Mouse (Mus musculus): ENCODE data around the gene Marf1. TPM values are rescaled to one million over a fixed set of nuclear protein-coding genes. Genes with fewer than 3 reads are reported as not detected.

The Marf1 gene
- polyA plus RNA-seq, 1 experiment from 2014 or later = 15.0 TPM

DNA sequence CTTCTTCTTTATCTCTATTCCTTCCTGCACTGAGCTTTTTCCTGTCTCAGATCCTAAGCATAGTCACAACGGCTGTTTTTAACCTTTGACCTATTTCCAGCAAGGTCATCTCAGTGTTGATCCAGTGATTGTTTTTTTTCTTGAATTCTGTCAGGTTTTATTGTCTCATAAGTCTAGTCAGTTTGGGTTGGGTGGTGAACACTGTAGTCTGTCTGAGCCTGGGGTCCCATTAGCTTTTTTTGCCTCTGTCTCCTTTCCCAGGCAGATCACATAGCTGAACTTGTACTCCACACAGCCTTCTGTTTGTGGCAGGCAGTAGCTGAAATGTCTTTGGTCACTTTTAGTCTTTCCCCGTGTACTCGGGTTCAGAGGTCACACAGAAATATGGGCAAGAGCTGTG is 14.9 kb upstream of the Marf1 start:
- H3K4me2 ChIP-seq = no peak overlapping the region
- peaks cover 51% of the 10 kb centered on the region for H3K36me3 ChIP-seq (ENCODE audit: control insufficient read depth, insufficient read depth, low read length)
- H3K27me3 ChIP-seq (ENCODE audit: control insufficient read depth, insufficient read depth, low read length) = no peaks in the 10 kb centered on the region
- H3K4me3 ChIP-seq (ENCODE audit: low read depth, low read length) = no peak overlapping the region
- no peak for ATAC-seq (replicated peaks; ENCODE audit: insufficient number of reproducible peaks, low FRiP score, low TSS enrichment)
- 44% methylated on average over 3 of the region's 3 CpGs for WGBS (ENCODE audit: insufficient replicate concordance)
- no peak overlapping the region for H3K9ac ChIP-seq (ENCODE audit: low read depth, low read length)
- H3K4me1 ChIP-seq (ENCODE audit: control insufficient read depth, insufficient read depth, low read length) = no peaks in the 10 kb centered on the region
- no peaks in the 10 kb centered on the region for H3K9me3 ChIP-seq (replicated peaks; ENCODE audit: control insufficient read depth, low read length)
- H3K27ac ChIP-seq (ENCODE audit: low read depth, low read length) = 0 out of 2 replicates have a peak overlapping the region, but pooled peaks have one; percentile 10

DNA sequence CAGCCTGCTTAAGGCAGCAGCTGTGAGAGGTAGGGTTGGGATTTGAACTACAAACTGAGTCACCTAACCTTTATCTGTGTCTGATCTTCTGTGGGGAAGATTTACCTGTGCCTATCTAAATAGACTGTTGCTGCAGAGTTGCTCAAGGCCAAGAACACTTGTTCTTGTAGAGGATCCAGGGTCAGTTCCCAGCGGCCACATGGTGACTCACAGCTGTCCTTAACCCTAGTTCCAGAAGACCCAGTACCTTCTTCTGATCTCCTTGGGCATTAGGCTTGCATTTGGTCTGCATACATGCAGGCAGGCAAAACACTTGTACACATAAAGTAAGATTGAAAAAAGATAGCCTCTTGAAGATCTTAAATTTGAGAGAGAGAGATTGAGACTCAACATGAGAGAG is 6.6 kb upstream of the Marf1 start:
- H3K36me3 ChIP-seq (ENCODE audit: control insufficient read depth, insufficient read depth, low read length) = peaks cover 42% of the 10 kb centered on the region
- ATAC-seq (replicated peaks; ENCODE audit: insufficient number of reproducible peaks, low FRiP score, low TSS enrichment) = no peak
- 92% methylated on average over 1 of the region's 1 CpGs for WGBS (ENCODE audit: insufficient replicate concordance)
- no peaks in the 10 kb centered on the region for H3K9me3 ChIP-seq (replicated peaks; ENCODE audit: control insufficient read depth, low read length)
- H3K27me3 ChIP-seq (ENCODE audit: control insufficient read depth, insufficient read depth, low read length) = no peaks in the 10 kb centered on the region
- H3K9ac ChIP-seq (ENCODE audit: low read depth, low read length) = no peak overlapping the region
- H3K4me3 ChIP-seq (ENCODE audit: low read depth, low read length) = no peak overlapping the region
- no peak overlapping the region for H3K27ac ChIP-seq (ENCODE audit: low read depth, low read length)
- H3K4me1 ChIP-seq (ENCODE audit: control insufficient read depth, insufficient read depth, low read length) = peaks cover 5% of the 10 kb centered on the region; the same call in 1 of the 2 replicates
- no peak overlapping the region for H3K4me2 ChIP-seq

DNA sequence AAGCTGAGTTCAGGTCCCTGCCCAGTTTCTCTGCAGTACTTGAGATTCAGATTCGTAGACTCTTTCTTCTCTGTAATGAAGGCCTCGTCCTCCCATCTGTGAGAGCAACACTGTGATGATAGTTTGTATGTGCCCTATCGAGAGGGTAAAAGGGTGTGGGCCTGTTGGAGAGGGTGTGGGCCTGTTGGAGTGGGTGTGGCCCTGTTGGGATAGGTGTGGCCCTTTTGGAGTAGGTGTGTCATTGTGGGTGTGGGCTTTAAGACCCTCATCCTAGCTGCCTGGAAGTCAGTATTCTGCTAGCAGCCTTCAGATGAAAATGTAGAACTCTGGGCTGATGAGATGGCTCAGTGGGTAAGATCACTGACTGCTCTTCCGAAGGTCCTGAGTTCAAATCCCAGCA is 3.3 kb upstream of the Marf1 start:
- Histone ChIP-seq H3K36me3 (ENCODE audit: control insufficient read depth, insufficient read depth, low read length) (peaks cover 17% of the 10 kb centered on the region), H3K27me3 (ENCODE audit: control insufficient read depth, insufficient read depth, low read length) (no peaks in the 10 kb centered on the region), H3K4me3 (ENCODE audit: low read depth, low read length) (no peak overlapping the region), H3K9ac (ENCODE audit: low read depth, low read length) (no peak overlapping the region), H3K4me2 (no peak overlapping the region), H3K4me1 (ENCODE audit: control insufficient read depth, insufficient read depth, low read length) (peaks cover 11% of the 10 kb centered on the region), H3K9me3 (replicated peaks; ENCODE audit: control insufficient read depth, low read length) (no peaks in the 10 kb centered on the region), H3K27ac (ENCODE audit: low read depth, low read length) (no peak overlapping the region)
- no peak for ATAC-seq (replicated peaks; ENCODE audit: insufficient number of reproducible peaks, low FRiP score, low TSS enrichment)
- WGBS (ENCODE audit: insufficient replicate concordance) = 77% methylated on average over 4 of the region's 4 CpGs

DNA sequence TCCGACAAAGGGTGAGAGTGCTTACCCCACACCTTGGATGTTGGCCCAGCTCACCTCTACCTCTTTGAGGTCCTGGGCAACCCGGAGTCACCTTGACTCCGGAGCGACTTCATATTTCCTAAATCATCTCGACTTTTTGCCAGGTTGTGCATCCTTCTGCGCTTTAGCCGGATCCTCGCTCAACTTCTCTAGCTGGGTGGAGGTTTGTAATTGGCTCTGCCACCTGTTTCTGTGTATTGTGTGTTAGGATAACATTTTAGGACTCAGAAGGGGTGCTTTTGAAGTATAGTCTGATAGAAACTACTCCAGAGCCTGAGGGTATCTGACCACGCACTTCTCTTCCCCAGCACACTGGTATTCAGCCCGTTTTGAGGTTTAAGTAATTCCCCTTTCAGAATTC is 580 bp upstream of the Marf1 start:
- peaks cover 11% of the 10 kb centered on the region for H3K4me1 ChIP-seq (ENCODE audit: control insufficient read depth, insufficient read depth, low read length)
- H3K9ac ChIP-seq (ENCODE audit: low read depth, low read length) = peak overlapping the region; percentile 84
- WGBS (ENCODE audit: insufficient replicate concordance) = 4% methylated on average over 10 of the region's 10 CpGs
- H3K4me3 ChIP-seq (ENCODE audit: low read depth, low read length) = peak overlapping the region; percentile 69
- H3K9me3 ChIP-seq (replicated peaks; ENCODE audit: control insufficient read depth, low read length) = no peaks in the 10 kb centered on the region
- no peak for ATAC-seq (replicated peaks; ENCODE audit: insufficient number of reproducible peaks, low FRiP score, low TSS enrichment)
- H3K4me2 ChIP-seq = peak overlapping the region; percentile 74
- H3K36me3 ChIP-seq (ENCODE audit: control insufficient read depth, insufficient read depth, low read length) = no peaks in the 10 kb centered on the region
- H3K27ac ChIP-seq (ENCODE audit: low read depth, low read length) = peak overlapping the region; percentile 83; the same call in 1 of the 2 replicates
- H3K27me3 ChIP-seq (ENCODE audit: control insufficient read depth, insufficient read depth, low read length) = no peaks in the 10 kb centered on the region

DNA sequence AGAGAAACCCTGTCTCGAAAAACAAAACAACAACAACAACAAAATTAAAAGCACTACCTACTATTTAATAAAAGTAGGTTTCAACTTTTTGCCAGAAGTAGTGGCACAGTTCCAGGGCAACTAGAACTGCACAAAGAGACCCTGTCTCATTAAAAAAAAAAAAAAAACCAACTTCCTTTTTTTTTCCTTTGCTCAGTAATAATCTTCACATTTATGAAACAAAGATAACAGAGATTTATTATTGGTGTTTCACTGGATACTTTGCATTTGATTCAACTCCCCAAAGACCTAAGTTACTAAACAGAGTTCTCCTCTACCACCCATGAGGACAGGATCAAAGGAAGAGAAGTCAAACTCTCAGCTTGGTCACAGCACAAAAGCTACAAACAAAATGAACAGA is 2.2 kb downstream of the Marf1 start:
- H3K36me3 ChIP-seq (ENCODE audit: control insufficient read depth, insufficient read depth, low read length) = no peaks in the 10 kb centered on the region
- ATAC-seq (replicated peaks; ENCODE audit: insufficient number of reproducible peaks, low FRiP score, low TSS enrichment) = no peak
- peaks cover 20% of the 10 kb centered on the region for H3K4me1 ChIP-seq (ENCODE audit: control insufficient read depth, insufficient read depth, low read length)
- H3K27ac ChIP-seq (ENCODE audit: low read depth, low read length) = no peak overlapping the region
- no peak overlapping the region for H3K4me2 ChIP-seq
- 71% methylated on average over 1 of the region's 1 CpGs for WGBS (ENCODE audit: insufficient replicate concordance)
- no peaks in the 10 kb centered on the region for H3K9me3 ChIP-seq (replicated peaks; ENCODE audit: control insufficient read depth, low read length)
- H3K4me3 ChIP-seq (ENCODE audit: low read depth, low read length) = no peak overlapping the region
- no peaks in the 10 kb centered on the region for H3K27me3 ChIP-seq (ENCODE audit: control insufficient read depth, insufficient read depth, low read length)
- no peak overlapping the region for H3K9ac ChIP-seq (ENCODE audit: low read depth, low read length)

DNA sequence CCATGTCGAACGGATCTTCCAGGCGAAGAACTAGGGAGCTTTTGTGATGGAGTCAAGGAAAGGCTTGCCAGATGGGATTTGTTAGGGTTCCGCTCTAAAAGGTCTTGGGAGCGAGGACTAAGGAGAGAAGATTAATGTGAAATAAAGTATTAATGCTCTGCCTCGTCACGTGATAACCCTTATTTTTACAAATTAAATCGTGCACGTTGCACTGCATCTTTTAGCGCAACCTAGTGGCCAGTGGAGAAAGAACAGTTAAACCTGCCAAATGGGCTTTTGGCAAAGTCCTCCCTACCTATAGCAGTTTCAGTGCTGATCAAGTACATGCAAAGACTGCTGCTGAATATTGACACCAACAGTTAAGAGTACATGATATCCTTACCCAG is 3.4 kb downstream of the Marf1 start:
- under 1% methylated on average over 10 of the region's 10 CpGs for WGBS (ENCODE audit: insufficient replicate concordance)
- H3K9ac ChIP-seq (ENCODE audit: low read depth, low read length) = peak overlapping the region; percentile 71
- ATAC-seq (replicated peaks; ENCODE audit: insufficient number of reproducible peaks, low FRiP score, low TSS enrichment) = no peak
- no peaks in the 10 kb centered on the region for H3K9me3 ChIP-seq (replicated peaks; ENCODE audit: control insufficient read depth, low read length)
- peak overlapping the region; percentile 57 for H3K4me3 ChIP-seq (ENCODE audit: low read depth, low read length)
- H3K4me2 ChIP-seq = peak overlapping the region; percentile 72
- H3K36me3 ChIP-seq (ENCODE audit: control insufficient read depth, insufficient read depth, low read length) = no peaks in the 10 kb centered on the region
- H3K4me1 ChIP-seq (ENCODE audit: control insufficient read depth, insufficient read depth, low read length) = peaks cover 15% of the 10 kb centered on the region
- peak overlapping the region; percentile 80 for H3K27ac ChIP-seq (ENCODE audit: low read depth, low read length)
- H3K27me3 ChIP-seq (ENCODE audit: control insufficient read depth, insufficient read depth, low read length) = no peaks in the 10 kb centered on the region

DNA sequence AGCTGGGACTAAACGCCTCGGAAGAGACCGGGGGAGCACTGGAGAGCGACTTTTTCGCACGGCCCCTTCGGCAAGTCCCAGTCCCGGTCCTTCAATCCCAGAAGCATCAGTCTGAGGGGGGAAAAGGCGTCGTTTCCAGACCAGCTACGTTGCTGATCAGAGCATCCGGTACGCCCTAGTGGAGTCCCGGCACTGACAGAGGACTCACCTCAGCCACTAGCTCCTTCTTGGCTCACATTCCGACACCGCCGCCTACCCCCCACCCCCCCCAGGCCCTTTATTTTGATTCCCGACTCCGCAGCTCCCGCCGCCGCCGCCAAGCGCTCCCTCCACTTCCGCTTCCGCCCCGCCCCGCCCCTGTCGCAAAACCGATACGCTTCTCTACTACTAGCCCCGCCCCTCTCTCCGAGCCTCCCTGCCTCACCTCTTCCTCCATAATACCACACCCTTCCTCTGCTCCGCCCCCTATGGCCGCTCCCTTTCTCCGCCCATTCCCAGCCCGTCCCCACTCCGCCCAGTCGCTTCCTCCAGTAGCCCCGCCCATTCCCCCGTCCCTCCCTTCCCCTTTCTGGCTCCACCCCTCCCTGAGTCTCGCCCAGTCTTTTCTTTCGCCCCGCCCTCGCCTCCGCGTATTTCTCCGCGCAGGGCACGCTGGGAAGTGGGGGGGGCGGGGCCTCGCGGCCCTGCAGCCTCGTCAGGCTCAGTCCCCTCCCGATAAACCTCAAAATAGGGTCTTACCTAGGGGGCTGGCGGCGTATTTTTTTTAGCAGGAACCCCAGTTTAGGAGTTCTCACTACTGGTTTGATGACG is 4.0 kb downstream of the Marf1 start:
- peak; percentile 92 for ATAC-seq (replicated peaks; ENCODE audit: insufficient number of reproducible peaks, low FRiP score, low TSS enrichment)
- Histone ChIP-seq H3K4me2 (peak overlapping the region; percentile 80), H3K4me3 (ENCODE audit: low read depth, low read length) (peak overlapping the region; percentile 57), H3K9me3 (replicated peaks; ENCODE audit: control insufficient read depth, low read length) (no peaks in the 10 kb centered on the region), H3K4me1 (ENCODE audit: control insufficient read depth, insufficient read depth, low read length) (peaks cover 11% of the 10 kb centered on the region), H3K27ac (ENCODE audit: low read depth, low read length) (peak overlapping the region; percentile 80), H3K9ac (ENCODE audit: low read depth, low read length) (peak overlapping the region; percentile 71), H3K27me3 (ENCODE audit: control insufficient read depth, insufficient read depth, low read length) (no peaks in the 10 kb centered on the region), H3K36me3 (ENCODE audit: control insufficient read depth, insufficient read depth, low read length) (no peaks in the 10 kb centered on the region)
- WGBS (ENCODE audit: insufficient replicate concordance) = 0% methylated on average over 56 of the region's 58 CpGs

DNA sequence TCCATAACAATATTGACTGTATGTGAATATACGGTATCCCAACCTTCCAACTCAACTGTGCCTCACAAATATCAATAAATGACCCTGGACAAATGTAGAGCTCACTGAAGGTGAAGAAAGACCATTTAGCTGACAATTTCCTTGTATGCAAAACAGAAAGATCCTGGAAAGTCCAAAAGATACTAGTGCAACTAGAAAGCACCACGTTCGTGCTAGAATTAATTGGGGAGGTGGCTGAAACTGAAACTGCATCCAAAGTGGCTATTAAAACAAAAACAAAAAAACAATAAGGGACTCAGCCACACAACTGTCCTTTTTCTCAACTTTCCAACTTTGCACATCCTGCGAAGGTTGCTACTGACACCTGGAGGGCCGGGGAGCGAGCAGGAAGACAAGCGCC is 4.6 kb downstream of the Marf1 start:
- peak overlapping the region; percentile 57 for H3K4me3 ChIP-seq (ENCODE audit: low read depth, low read length)
- H3K27me3 ChIP-seq (ENCODE audit: control insufficient read depth, insufficient read depth, low read length) = no peaks in the 10 kb centered on the region
- peaks cover 9% of the 10 kb centered on the region for H3K4me1 ChIP-seq (ENCODE audit: control insufficient read depth, insufficient read depth, low read length)
- peak overlapping the region; percentile 70 for H3K9ac ChIP-seq (ENCODE audit: low read depth, low read length)
- 8% methylated on average over 7 of the region's 7 CpGs for WGBS (ENCODE audit: insufficient replicate concordance)
- peak overlapping the region; percentile 37 for H3K27ac ChIP-seq (ENCODE audit: low read depth, low read length)
- peak overlapping the region; percentile 80 for H3K4me2 ChIP-seq
- no peak for ATAC-seq (replicated peaks; ENCODE audit: insufficient number of reproducible peaks, low FRiP score, low TSS enrichment)
- H3K36me3 ChIP-seq (ENCODE audit: control insufficient read depth, insufficient read depth, low read length) = no peaks in the 10 kb centered on the region
- H3K9me3 ChIP-seq (replicated peaks; ENCODE audit: control insufficient read depth, low read length) = no peaks in the 10 kb centered on the region

DNA sequence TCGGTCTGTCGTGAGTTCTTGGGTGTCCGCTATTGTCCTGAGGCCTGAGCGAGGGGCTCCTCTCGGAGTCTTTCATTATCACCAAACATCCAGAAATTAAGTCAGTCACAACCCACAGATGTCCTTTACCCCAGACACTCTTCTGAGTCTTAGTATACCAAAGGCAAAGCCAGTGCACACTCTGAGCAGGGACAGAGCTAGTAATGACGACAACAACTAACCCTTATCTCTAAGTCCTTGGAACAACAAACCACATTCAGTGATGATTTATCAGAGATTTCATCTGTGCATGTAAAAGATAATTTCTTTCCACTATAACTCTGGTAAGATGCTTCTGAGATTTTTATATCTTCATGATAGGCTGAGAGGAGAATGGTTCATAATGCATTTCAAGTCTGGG is 6.8 kb downstream of the Marf1 start:
- WGBS (ENCODE audit: insufficient replicate concordance) = 91% methylated on average over 6 of the region's 6 CpGs
- no peak overlapping the region for H3K4me3 ChIP-seq (ENCODE audit: low read depth, low read length)
- H3K27me3 ChIP-seq (ENCODE audit: control insufficient read depth, insufficient read depth, low read length) = no peaks in the 10 kb centered on the region
- no peak overlapping the region for H3K9ac ChIP-seq (ENCODE audit: low read depth, low read length)
- no peak overlapping the region for H3K27ac ChIP-seq (ENCODE audit: low read depth, low read length)
- H3K4me2 ChIP-seq = no peak overlapping the region
- no peaks in the 10 kb centered on the region for H3K9me3 ChIP-seq (replicated peaks; ENCODE audit: control insufficient read depth, low read length)
- ATAC-seq (replicated peaks; ENCODE audit: insufficient number of reproducible peaks, low FRiP score, low TSS enrichment) = no peak
- 0 out of 2 replicates have a peak, but pooled peaks cover 6% of the 10 kb centered on the region for H3K36me3 ChIP-seq (ENCODE audit: control insufficient read depth, insufficient read depth, low read length)
- H3K4me1 ChIP-seq (ENCODE audit: control insufficient read depth, insufficient read depth, low read length) = peaks cover 9% of the 10 kb centered on the region

Data from heart, embryonic 11.5 days (tissue).